Mouse (Mus musculus): ENCODE data around the gene Tfpi.
"Not testable (repeated sequence)": the region's sequence is repeated elsewhere in the genome, so short reads cannot be mapped to it uniquely, and the experiment has no call there.

Tfpi gene

DNA sequence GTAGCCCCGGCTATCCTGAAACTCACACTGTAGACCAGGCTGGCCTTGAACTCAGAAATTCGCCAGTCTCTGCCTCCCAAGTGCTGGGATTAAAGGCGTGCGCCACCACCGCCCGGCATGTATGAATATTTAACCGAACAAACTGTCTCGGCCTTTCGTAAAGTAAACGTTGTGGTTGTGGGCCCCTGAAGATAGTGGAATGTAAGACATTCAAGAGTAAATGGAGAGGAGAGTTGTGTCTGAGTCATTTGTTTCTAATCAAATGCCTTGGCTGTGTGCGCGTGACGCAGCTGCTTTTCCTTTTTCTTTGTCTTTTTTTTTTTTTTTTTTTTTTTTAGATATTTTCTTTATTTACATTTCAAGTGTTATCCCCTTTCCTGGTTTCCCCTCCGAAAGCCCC is 88.0 kb downstream of the Tfpi start:
- DNase-seq (ENCODE audit: low read depth) = not testable (repeated sequence)

DNA sequence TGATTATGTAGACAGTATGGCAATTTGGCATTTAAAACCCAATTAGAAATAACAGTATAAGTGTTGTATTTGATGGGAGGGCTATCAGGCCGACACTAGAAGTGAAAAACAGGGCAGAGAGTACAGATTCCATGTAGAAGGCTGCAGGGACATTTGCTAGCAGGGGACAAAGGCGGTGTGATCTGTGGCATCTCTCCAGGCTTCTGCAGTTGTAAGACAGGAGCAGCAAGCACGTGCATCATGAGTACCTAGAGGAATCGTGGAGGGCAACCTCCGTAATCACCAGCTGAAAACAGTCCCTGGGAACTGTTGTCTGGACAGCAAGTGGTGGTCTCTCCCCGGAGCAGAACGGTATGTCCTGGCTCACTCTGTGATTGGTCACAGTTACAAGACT is 88.6 kb downstream of the Tfpi start:
- no peak for DNase-seq (ENCODE audit: low read depth)

DNA sequence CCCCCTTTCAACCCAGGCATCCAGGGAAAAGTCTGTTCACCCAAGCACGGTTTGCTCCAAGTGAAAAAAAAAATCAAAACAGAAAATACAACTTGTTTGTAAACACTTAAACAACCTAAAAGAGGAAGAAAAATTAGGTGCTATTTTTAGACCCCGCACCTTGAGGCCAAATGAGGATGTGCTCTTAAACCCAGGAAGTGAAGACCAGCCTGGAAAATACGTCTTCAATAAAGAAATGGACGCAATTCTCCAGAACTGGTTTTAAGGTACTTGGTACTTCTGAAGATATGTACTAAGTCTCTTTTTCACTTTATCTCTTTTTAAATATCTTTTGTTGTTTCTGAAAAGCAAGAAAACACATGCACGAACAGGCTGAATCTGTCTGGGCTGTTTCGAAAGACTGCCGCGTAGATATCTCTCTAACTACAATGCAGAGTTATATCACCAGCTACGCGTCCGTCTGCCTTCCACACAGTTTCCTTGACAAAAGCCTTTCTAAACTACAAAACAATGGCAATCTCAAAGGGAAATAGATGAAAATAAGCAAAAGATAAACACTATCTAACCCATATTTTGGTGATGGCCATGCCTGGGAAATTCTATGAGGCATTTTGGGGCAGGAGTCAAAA is 89.1 kb downstream of the Tfpi start:
- DNase-seq (ENCODE audit: low read depth) = no peak

DNA sequence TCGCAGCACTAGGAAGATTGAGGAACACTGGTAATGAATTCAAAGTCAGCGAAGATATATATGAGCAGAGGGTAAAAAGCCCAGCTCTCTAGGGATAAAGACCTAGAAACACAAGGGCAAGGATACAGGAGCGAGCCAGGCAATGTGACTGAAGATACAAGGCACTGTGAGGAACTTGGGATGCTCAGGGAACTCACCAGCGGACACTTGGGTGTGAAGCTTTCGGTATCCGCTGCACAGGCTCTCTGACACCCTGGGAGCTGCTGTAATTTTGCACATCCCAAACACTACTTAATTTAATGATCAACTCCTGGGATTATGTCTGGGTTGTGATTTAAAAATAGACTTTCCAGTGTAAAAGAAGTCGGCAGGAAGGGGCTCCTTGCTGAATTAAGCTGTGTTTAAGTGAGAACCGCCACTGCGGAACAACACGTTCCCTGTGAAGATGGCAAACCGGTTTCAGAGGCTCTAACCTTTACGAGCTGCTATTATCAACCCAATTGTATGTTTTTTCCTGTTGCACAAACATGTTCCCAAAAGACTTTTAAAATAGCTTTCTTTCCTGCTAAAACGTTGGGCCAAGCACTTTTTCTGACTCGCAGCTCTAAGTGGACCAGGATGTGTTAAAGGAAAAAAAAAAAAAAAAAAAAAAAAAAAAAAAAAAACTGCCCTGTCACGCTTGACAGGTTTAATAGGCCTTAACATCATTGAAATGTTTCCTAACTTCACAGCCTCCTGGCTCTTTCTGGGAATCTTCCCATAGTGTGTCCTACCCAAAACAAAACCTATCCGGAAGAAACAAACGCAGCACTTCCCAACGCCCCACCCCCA is 89.8 kb downstream of the Tfpi start:
- no peak for DNase-seq (ENCODE audit: low read depth)

DNA sequence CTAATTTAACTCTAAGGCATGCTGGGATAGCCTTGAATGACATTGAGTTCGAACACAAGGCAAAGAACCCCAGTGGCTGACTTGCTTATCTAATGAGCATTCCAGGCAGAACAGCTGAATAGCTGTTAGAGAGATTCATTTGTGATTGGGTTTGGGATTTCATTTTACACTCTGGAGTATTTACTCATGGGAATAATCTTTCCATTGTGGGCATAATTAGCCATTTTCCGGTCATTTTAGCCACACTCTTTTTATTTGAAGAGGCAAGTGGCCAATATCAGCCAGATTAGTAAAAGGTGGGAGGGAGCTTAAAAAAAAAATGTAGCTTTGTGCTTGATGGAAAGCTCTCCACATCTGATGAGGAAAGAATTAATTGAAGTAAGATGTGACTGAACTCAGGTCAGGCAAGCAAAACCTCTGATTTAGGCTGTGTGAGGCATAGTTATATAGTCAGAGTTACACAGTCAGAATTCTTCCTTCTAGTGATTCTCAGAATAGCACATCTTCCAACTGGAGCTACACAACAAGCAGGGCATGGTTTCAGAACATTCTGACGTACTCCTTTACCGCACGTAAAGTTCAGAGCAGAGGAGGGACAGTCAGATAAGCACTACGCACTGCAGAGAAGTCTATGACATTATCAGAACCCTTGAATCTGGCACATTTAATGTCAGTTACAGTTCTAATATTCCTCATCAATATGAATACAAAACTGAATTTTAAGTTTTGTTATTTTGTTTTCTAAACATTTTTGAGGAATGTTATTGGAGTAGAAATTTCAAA is 91.5 kb downstream of the Tfpi start:
- no peak for DNase-seq (ENCODE audit: low read depth)

DNA sequence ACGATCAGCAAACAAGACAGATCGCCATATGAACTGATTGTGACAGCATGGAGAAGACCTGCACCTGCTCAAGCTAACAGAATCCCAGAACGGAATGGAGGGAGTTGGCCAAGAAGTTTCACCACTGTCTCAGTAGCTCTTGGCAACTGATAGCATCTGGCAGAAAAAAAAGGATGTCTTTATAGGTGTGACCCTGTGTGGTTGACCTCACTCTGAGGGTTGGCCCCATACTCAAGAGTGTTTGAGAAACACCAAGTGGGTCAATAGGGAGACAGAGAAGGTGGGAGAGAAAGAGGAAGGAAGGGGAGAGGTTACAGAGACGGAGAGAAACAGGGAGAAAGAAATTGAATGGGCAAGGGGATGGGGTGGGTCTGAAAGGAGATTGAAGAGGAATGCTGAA is 92.7 kb downstream of the Tfpi start:
- DNase-seq (ENCODE audit: low read depth) = no peak
